Mouse (Mus musculus): ENCODE measurements around the gene Acvr1. TPM values are rescaled to one million over a fixed set of nuclear protein-coding genes. Genes with fewer than 3 reads are reported as not detected.

The Acvr1 gene
- polyA plus RNA-seq, 1 experiment from 2014 or later: 5.2 TPM

GRCm38 (mm10) chr2:58354389-58354788 is 212.6 kb downstream of the Acvr1 start:
- Histone ChIP-seq H3K9ac (replicated peaks; ENCODE audit: low read length) (no peak overlapping the region), H3K4me2 (replicated peaks; ENCODE audit: low read depth, low read length) (no peak overlapping the region), H3K27ac (ENCODE audit: low read length) (no peak overlapping the region), H3K4me1 (ENCODE audit: insufficient read depth, low read length) (peaks cover 12% of the 10 kb centered on the region), H3K4me3 (ENCODE audit: low read length) (no peak overlapping the region), H3K36me3 (ENCODE audit: insufficient read depth, low read length) (no peaks in the 10 kb centered on the region), H3K9me3 (ENCODE audit: low read length) (no peaks in the 10 kb centered on the region), H3K27me3 (ENCODE audit: insufficient read depth, low read length) (peaks cover 28% of the 10 kb centered on the region; the same call in 1 of the 2 replicates)
- WGBS: 87% methylated on average over 3 of the region's 3 CpGs
- no peak for ATAC-seq (ENCODE audit: low FRiP score, low TSS enrichment)

DNA sequence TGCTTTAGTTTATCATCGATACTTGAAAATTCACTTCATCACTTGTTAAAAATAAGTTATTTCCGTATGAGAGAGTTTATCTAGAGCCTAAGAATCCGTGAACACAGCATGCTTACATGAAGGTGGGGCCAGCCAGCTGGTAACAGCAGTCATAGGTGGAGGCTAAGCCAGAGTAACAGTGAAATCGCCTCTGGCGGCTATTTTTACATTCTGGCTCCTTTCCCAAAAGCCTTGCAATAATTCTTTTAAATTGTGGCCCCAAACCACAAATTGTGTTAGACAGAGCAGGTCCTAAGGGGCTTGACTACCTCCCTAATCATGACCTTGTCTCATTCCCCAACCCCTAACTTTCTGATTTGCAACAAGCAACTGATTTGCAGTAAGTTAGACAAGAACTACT is 214.1 kb downstream of the Acvr1 start:
- Histone ChIP-seq H3K27ac (ENCODE audit: low read length) (no peak overlapping the region), H3K4me2 (replicated peaks; ENCODE audit: low read depth, low read length) (no peak overlapping the region), H3K36me3 (ENCODE audit: insufficient read depth, low read length) (no peaks in the 10 kb centered on the region), H3K9ac (replicated peaks; ENCODE audit: low read length) (no peak overlapping the region), H3K9me3 (ENCODE audit: low read length) (no peaks in the 10 kb centered on the region), H3K4me1 (ENCODE audit: insufficient read depth, low read length) (peaks cover 10% of the 10 kb centered on the region), H3K27me3 (ENCODE audit: insufficient read depth, low read length) (peaks cover 23% of the 10 kb centered on the region; the same call in 1 of the 2 replicates), H3K4me3 (ENCODE audit: low read length) (no peak overlapping the region)
- no peak for ATAC-seq (ENCODE audit: low FRiP score, low TSS enrichment)
- WGBS: 64% methylated on average over 5 of the region's 5 CpGs

GRCm38 (mm10) chr2:58350657-58351056 is 216.3 kb downstream of the Acvr1 start:
- H3K36me3 ChIP-seq (ENCODE audit: insufficient read depth, low read length): no peaks in the 10 kb centered on the region
- H3K4me3 ChIP-seq (ENCODE audit: low read length): no peak overlapping the region
- H3K9ac ChIP-seq (replicated peaks; ENCODE audit: low read length): no peak overlapping the region
- WGBS: 87% methylated on average over 2 of the region's 2 CpGs
- peaks cover 9% of the 10 kb centered on the region; the same call in 1 of the 2 replicates for H3K27me3 ChIP-seq (ENCODE audit: insufficient read depth, low read length)
- H3K4me1 ChIP-seq (ENCODE audit: insufficient read depth, low read length): no peaks in the 10 kb centered on the region
- H3K27ac ChIP-seq (ENCODE audit: low read length): no peak overlapping the region
- no peak overlapping the region for H3K4me2 ChIP-seq (replicated peaks; ENCODE audit: low read depth, low read length)
- no peak for ATAC-seq (ENCODE audit: low FRiP score, low TSS enrichment)
- H3K9me3 ChIP-seq (ENCODE audit: low read length): no peaks in the 10 kb centered on the region

Other genes starting within 250 kb of the Acvr1 start
- gene Acvr1c, start 209.3 kb downstream of the Acvr1 start, polyA plus RNA-seq (2015; fragmentation: Nextera tagmentation; extraction: Ambion mirVana): 0.30 and 0.35 TPM in 2 replicates
- gene Gm17409, start 97.0 kb downstream of the Acvr1 start, polyA plus RNA-seq (2015; fragmentation: Nextera tagmentation; extraction: Ambion mirVana): not detected in 2 replicates
- 7.6 and 8.5 TPM in 2 replicates for gene Upp2, start 141 bp upstream of the Acvr1 start, polyA plus RNA-seq (2015; fragmentation: Nextera tagmentation; extraction: Ambion mirVana)

Data from kidney, embryonic 16.5 days (tissue).